Comparison of ENCODE assay signal across 9 mouse cellular contexts in genomic region chr7:110774077-110774476, GRCm38 (mm10). TPM values are rescaled to one million over a fixed set of nuclear protein-coding genes. Genes with fewer than 3 reads are reported as not detected.
A peak's percentile ranks its signal among the peaks of the same experiment; 100 is the strongest.
DNase-seq lines count a peak whose midpoint lies in the region; ATAC-seq lines count a peak whose summit lies in the region.
"Had no signal": no experiment of that assay in that cellular context is flagged by ENCODE, and none has a peak within 500 bp of the region (broad histone marks: within the 10 kb centered on the region; RNA-seq: fewer than 3 reads in every experiment).

No protein-coding gene starts in this region.

- WGBS in midbrain, embryonic 16.5 days, result 85% methylated on average over 1 of the region's 1 CpGs
- WGBS in midbrain, embryonic 10.5 days, result 91% methylated on average over 1 of the region's 1 CpGs

- peak overlapping the region; percentile 23; the same call in 1 of the 2 replicates for H3K4me2 ChIP-seq in midbrain, embryonic 16.5 days (ENCODE audit: low read length)
- H3K4me2 ChIP-seq: neural tube, embryonic 12.5 days had no signal

- H3K4me3 ChIP-seq in midbrain, embryonic 16.5 days (ENCODE audit: low read depth, low read length), result no peak overlapping the region
- H3K4me3 ChIP-seq in midbrain, embryonic 10.5 days, result no peak overlapping the region
- H3K4me3 ChIP-seq: neural tube, embryonic 12.5 days had no signal

- peak; percentile 54 for DNase-seq in adrenal gland, postnatal 10 days
- no peak for DNase-seq in adrenal gland, postnatal 25 days
- no peak for DNase-seq in midbrain, embryonic 10.5 days (ENCODE audit: low spot score)
- DNase-seq in heart, adult 8-10 months (ENCODE audit: low spot score), result peak; percentile 48
- DNase-seq in layer of hippocampus, postnatal 10 days (ENCODE audit: low spot score in 2 of 2), result peak; percentile 67
- peak; percentile 54 to 67 for DNase-seq in spleen, postnatal 10 days (ENCODE audit: low spot score in 2 of 2)
- no peak for DNase-seq in right cerebral cortex, postnatal 25 days

- H3K9ac ChIP-seq in midbrain, embryonic 16.5 days (ENCODE audit: low read depth, low read length), result no peak overlapping the region
- H3K9ac ChIP-seq: neural tube, embryonic 12.5 days had no signal

- peaks cover 15% of the 10 kb centered on the region for H3K4me1 ChIP-seq in midbrain, embryonic 16.5 days (ENCODE audit: control insufficient read depth, insufficient read depth, low read length)
- peaks cover 25% of the 10 kb centered on the region for H3K4me1 ChIP-seq in midbrain, embryonic 10.5 days

- peak; percentile 15; the same call in 1 of the 2 replicates for ATAC-seq in midbrain, embryonic 16.5 days

- no peaks in the 10 kb centered on the region for H3K9me3 ChIP-seq in midbrain, embryonic 16.5 days (replicated peaks; ENCODE audit: control insufficient read depth, low read length, poor library complexity, severe bottlenecking)
- no peaks in the 10 kb centered on the region for H3K9me3 ChIP-seq in midbrain, embryonic 10.5 days (replicated peaks)
- H3K9me3 ChIP-seq: neural tube, embryonic 12.5 days had no signal

- H3K27ac ChIP-seq in midbrain, embryonic 16.5 days (ENCODE audit: low read length), result peak overlapping the region; percentile 64
- H3K27ac ChIP-seq in midbrain, embryonic 10.5 days (replicated peaks), result no peak overlapping the region; the same call in 1 of the 2 replicates
- H3K27ac ChIP-seq: neural tube, embryonic 12.5 days had no signal

- 0 out of 2 replicates have a peak, but pooled peaks cover 3% of the 10 kb centered on the region for H3K36me3 ChIP-seq in midbrain, embryonic 16.5 days (ENCODE audit: control insufficient read depth, insufficient read depth, low read length)
- no peaks in the 10 kb centered on the region for H3K36me3 ChIP-seq in midbrain, embryonic 10.5 days
- H3K36me3 ChIP-seq: neural tube, embryonic 12.5 days had no signal

- no peaks in the 10 kb centered on the region for H3K27me3 ChIP-seq in midbrain, embryonic 16.5 days (ENCODE audit: control insufficient read depth, insufficient read depth, low read depth, low read length)
- H3K27me3 ChIP-seq in midbrain, embryonic 10.5 days (ENCODE audit: low read depth, poor library complexity, severe bottlenecking), result peaks cover 36% of the 10 kb centered on the region

RNA-seq across cellular contexts. Expression of gene Ampd3, which starts 6.1 kb away (rescaled TPM):
- 10 to 100 TPM; 16.7 to 22.7 TPM for total RNA-seq in adrenal gland, postnatal 10 days (2021)
- 18.9 and 24.6 TPM in 2 replicates for total RNA-seq in adrenal gland, postnatal 25 days (2021)
- polyA plus RNA-seq in midbrain, embryonic 16.5 days (2015; fragmentation: Nextera tagmentation; extraction: Ambion mirVana), result 10.3 and 13.9 TPM in 2 replicates
- 0.81 and 0.95 TPM in 2 replicates for polyA plus RNA-seq in midbrain, embryonic 10.5 days (2016; fragmentation: Nextera tagmentation; extraction: Ambion mirVana)
- total RNA-seq in heart, adult 8-10 months (2022), result 10 to 100 TPM; 28.4 to 42.8 (median 34.3) TPM
- 10 to 100 TPM; 25.7 to 27.0 TPM for total RNA-seq in layer of hippocampus, postnatal 10 days (2021)

Comparison
In these comparisons a context has a peak if more than half of its experiments do, and no peak if none do; other contexts are left out.
1. DNase-seq: peak in adrenal gland, postnatal 10 days (single experiment), heart, adult 8-10 months (single experiment), layer of hippocampus, postnatal 10 days (2 of 2) and spleen, postnatal 10 days (2 of 2); none in adrenal gland, postnatal 25 days (single experiment), midbrain, embryonic 10.5 days (single experiment) and right cerebral cortex, postnatal 25 days (single experiment).